Mouse (Mus musculus) G1E (cell line): ENCODE measurements around the gene Ak1.

Experiments used
- CTCF ChIP-seq: IDR thresholded peaks from 2 replicates; pipeline ENCODE4 v1.5.1; 2012; ENCODE audit warnings: low read depth, low read length, inconsistent platforms, mixed read lengths
- GATA1 ChIP-seq: IDR thresholded peaks from 2 replicates; pipeline ENCODE4 v1.6.1; 2012; ENCODE audit warnings: borderline replicate concordance, low read length, inconsistent platforms, mixed read lengths
- GATA2 ChIP-seq: IDR thresholded peaks from 2 replicates; pipeline ENCODE4 v1.6.1; 2012; ENCODE audit warnings: low read depth, low read length, inconsistent platforms, borderline replicate concordance

- TF ChIP-seq CTCF, result no peak
- TF ChIP-seq GATA2, result no peak
- TF ChIP-seq GATA1, result no peak
Measured at GRCm38 (mm10) chr2:32625873-32626694, 4.5 kb downstream of the Ak1 start.
